Mouse (Mus musculus) monocyte, adult 5-6 weeks (primary cell): ENCODE data around the gene Gm28051. TPM values are rescaled to one million over a fixed set of nuclear protein-coding genes. Genes with fewer than 3 reads are reported as not detected.

Experiments
- ATAC-seq: fragments of 153-309, 156-312 bp; replicated peaks from 2 replicates; pipeline ENCODE4 v1.8.0; 2017; ENCODE audit warnings: mild to moderate bottlenecking; ENCODE audit not compliant: low TSS enrichment, insufficient number of reproducible peaks, severe bottlenecking, poor library complexity, low FRiP score
- total RNA-seq: library from RNA; stranded (forward); fragments of 200-1000, 200-491, 200-594 nt; gene quantifications from 3 replicates; pipeline ENCODE4 v1.2.3, GENCODE M21; 2017

The Gm28051 gene
- total RNA-seq, 1 experiment from 2014 or later, result not detected

GRCm38 (mm10) chr12:102713153-102713865, 44.3 kb downstream of the Gm28051 start:
- 0 out of 2 replicates have a peak, but pooled peaks have one; percentile 36 for ATAC-seq

GRCm38 (mm10) chr12:102710851-102711375, 46.7 kb downstream of the Gm28051 start:
- no peak for ATAC-seq

- ATAC-seq, result no peak
Observed at GRCm38 (mm10) chr12:102709896-102710295, 47.7 kb downstream of the Gm28051 start.

GRCm38 (mm10) chr12:102708220-102708619, 49.3 kb downstream of the Gm28051 start:
- ATAC-seq, result no peak

- no peak for ATAC-seq
Observed at GRCm38 (mm10) chr12:102706833-102707463, 50.6 kb downstream of the Gm28051 start.

- no peak for ATAC-seq
Observed at GRCm38 (mm10) chr12:102705906-102706640, 51.5 kb downstream of the Gm28051 start.

- ATAC-seq, result peak; percentile 79
Observed at GRCm38 (mm10) chr12:102705216-102705871, 52.2 kb downstream of the Gm28051 start.

- ATAC-seq, result no peak
Observed at GRCm38 (mm10) chr12:102704457-102705198, 52.9 kb downstream of the Gm28051 start, which contains the start of gene Itpk1. Gene Itpk1, minus strand, starts transcription at chr12:102704930.

- ATAC-seq, result 0 out of 2 replicates have a peak, but pooled peaks have one; percentile 13
Observed at GRCm38 (mm10) chr12:102703921-102704408, 53.6 kb downstream of the Gm28051 start.

- no peak for ATAC-seq
Observed at GRCm38 (mm10) chr12:102703441-102703840, 54.1 kb downstream of the Gm28051 start.

GRCm38 (mm10) chr12:102703111-102703412, 54.5 kb downstream of the Gm28051 start:
- ATAC-seq, result no peak

- ATAC-seq, result no peak
Observed at GRCm38 (mm10) chr12:102702356-102703110, 55.0 kb downstream of the Gm28051 start.

GRCm38 (mm10) chr12:102701691-102702207, 55.8 kb downstream of the Gm28051 start:
- ATAC-seq, result no peak

GRCm38 (mm10) chr12:102700453-102700852, 57.1 kb downstream of the Gm28051 start:
- no peak for ATAC-seq

GRCm38 (mm10) chr12:102699156-102699555, 58.4 kb downstream of the Gm28051 start:
- ATAC-seq, result no peak

- ATAC-seq, result no peak
Observed at GRCm38 (mm10) chr12:102698089-102698684, 59.4 kb downstream of the Gm28051 start.

- no peak for ATAC-seq
Observed at GRCm38 (mm10) chr12:102697381-102697780, 60.2 kb downstream of the Gm28051 start.
